Comparison of ENCODE assay signal across 14 mouse cellular contexts in the genomic region with DNA sequence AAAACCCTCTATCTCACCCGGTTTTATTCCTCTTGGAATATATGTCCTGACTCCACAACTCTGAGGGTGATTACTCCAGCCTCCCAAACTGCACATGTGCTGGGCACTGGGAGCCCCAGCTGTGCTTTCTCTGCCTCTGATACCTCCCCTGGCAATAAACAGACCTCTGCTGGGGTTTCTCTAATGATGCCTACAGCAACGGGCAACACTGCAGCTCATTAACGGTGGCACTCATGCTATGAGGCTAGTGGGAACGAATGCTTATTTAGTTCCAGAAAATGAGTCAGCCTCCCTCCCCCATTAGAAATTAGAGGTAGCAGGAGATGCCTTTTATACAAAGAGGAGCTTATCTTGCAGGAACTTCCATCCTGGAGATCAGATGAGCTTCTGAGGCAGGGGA. TPM values are rescaled to one million over a fixed set of nuclear protein-coding genes. Genes with fewer than 3 reads are reported as not detected.
DNase-seq lines count a peak whose midpoint lies in the region; ATAC-seq and TF ChIP-seq lines count a peak whose summit lies in the region.
"Had no signal": no experiment of that assay in that cellular context is flagged by ENCODE, and none has a peak within 500 bp of the region (broad histone marks: within the 10 kb centered on the region; RNA-seq: fewer than 3 reads in every experiment).

No protein-coding gene starts in this region.

- no peak for TF ChIP-seq RAD21 in CH12.LX (IDR thresholded peaks at IDR 0.05; ENCODE audit: low read depth, low read length)

- intact Hi-C loops in heart, postnatal 14 days (cut with DNase I), result no loop called here

- TF ChIP-seq CTCF in CH12.LX (conservative IDR thresholded peaks at IDR 0.05 in 1 of 2, IDR thresholded peaks at IDR 0.05 in 1 of 2; ENCODE audit: low read depth in 2 of 2, low read length in 2 of 2), result no peak

- H3K27me3 ChIP-seq in heart, embryonic 13.5 days (replicated peaks), result no peaks in the 10 kb centered on the region
- H3K27me3 ChIP-seq in CH12.LX (replicated peaks), result no peaks in the 10 kb centered on the region
- H3K27me3 ChIP-seq in forebrain, embryonic 11.5 days (ENCODE audit: control insufficient read depth, insufficient read depth, low read length), result no peaks in the 10 kb centered on the region
- H3K27me3 ChIP-seq in limb, embryonic 10.5 days (ENCODE audit: low read depth, poor library complexity, severe bottlenecking), result no peaks in the 10 kb centered on the region
- H3K27me3 ChIP-seq: kidney, embryonic 15.5 days had no signal

- H3K4me3 ChIP-seq in heart, embryonic 13.5 days, result no peak overlapping the region
- peak overlapping the region in 1 of 3 experiments; percentile 55 for H3K4me3 ChIP-seq in CH12.LX (replicated peaks in 1 of 3; ENCODE audit: low read depth in 2 of 3, low read length in 2 of 3, poor library complexity in 1 of 3)
- no peak overlapping the region for H3K4me3 ChIP-seq in forebrain, embryonic 11.5 days (ENCODE audit: low read depth, low read length)
- 0 out of 2 replicates have a peak overlapping the region, but pooled peaks have one; percentile 5 for H3K4me3 ChIP-seq in limb, embryonic 10.5 days
- H3K4me3 ChIP-seq: heart, adult 2 months; kidney, embryonic 15.5 days had no signal

- H3K4me1 ChIP-seq in heart, embryonic 13.5 days, result peaks cover 13% of the 10 kb centered on the region
- H3K4me1 ChIP-seq in CH12.LX (ENCODE audit: control insufficient read depth in 1 of 2, insufficient read depth in 2 of 2), result peaks cover 0 to 8% of the 10 kb centered on the region in 2 experiments; a peak in 2 of 4 replicates
- H3K4me1 ChIP-seq in forebrain, embryonic 11.5 days (replicated peaks; ENCODE audit: control insufficient read depth, insufficient read depth, low read length), result peaks cover 2% of the 10 kb centered on the region; the same call in 1 of the 2 replicates
- peaks cover 28% of the 10 kb centered on the region for H3K4me1 ChIP-seq in limb, embryonic 10.5 days

- 28% methylated on average over 4 of the region's 4 CpGs for WGBS in heart, embryonic 13.5 days
- WGBS in forebrain, embryonic 11.5 days, result 36% methylated on average over 4 of the region's 4 CpGs
- WGBS in limb, embryonic 10.5 days, result 30% methylated on average over 4 of the region's 4 CpGs

- DNase-seq in heart, postnatal 14 days, result no peak
- DNase-seq in CH12.LX (ENCODE audit: extremely low read depth), result no peak
- no peak for DNase-seq in forebrain, embryonic 11.5 days (ENCODE audit: low spot score)
- no peak for DNase-seq in limb, embryonic 10.5 days (ENCODE audit: low spot score)
- DNase-seq in right cerebral cortex, postnatal 14 days, result no peak
- DNase-seq in c-Kit-positive CD71-positive TER-119-positive erythroid progenitor cells, embryonic 14.5 days (ENCODE audit: low spot score), result no peak
- DNase-seq in frontal cortex, postnatal 10 days (ENCODE audit: low spot score in 2 of 2), result no peak
- DNase-seq: cerebellum, adult 9-10 months; layer of hippocampus, adult 9-11 months; lung, adult 2 months had no signal

- peak overlapping the region; percentile 40; the same call in 1 of the 2 replicates for H3K9ac ChIP-seq in heart, embryonic 13.5 days
- 0 out of 2 replicates have a peak overlapping the region, but pooled peaks have one; percentile 21 for H3K9ac ChIP-seq in CH12.LX (ENCODE audit: insufficient read depth, low read depth)
- no peak overlapping the region for H3K9ac ChIP-seq in forebrain, embryonic 11.5 days (ENCODE audit: low read length)
- H3K9ac ChIP-seq: kidney, embryonic 15.5 days had no signal

- H3K79me2 ChIP-seq in CH12.LX (replicated peaks; ENCODE audit: control insufficient read depth, extremely low read depth, insufficient read depth, poor library complexity, severe bottlenecking), result no peaks in the 10 kb centered on the region

- H3K27ac ChIP-seq in heart, embryonic 13.5 days (replicated peaks), result no peak overlapping the region
- no peak overlapping the region for H3K27ac ChIP-seq in CH12.LX (ENCODE audit: insufficient read depth, low read depth)
- 0 out of 2 replicates have a peak overlapping the region, but pooled peaks have one; percentile 25 for H3K27ac ChIP-seq in forebrain, embryonic 11.5 days (ENCODE audit: low read depth, low read length)
- no peak overlapping the region; the same call in 1 of the 2 replicates for H3K27ac ChIP-seq in limb, embryonic 10.5 days
- H3K27ac ChIP-seq: heart, adult 2 months; kidney, embryonic 15.5 days had no signal

- H3K36me3 ChIP-seq in heart, embryonic 13.5 days, result no peaks in the 10 kb centered on the region
- H3K36me3 ChIP-seq in CH12.LX (replicated peaks in 1 of 2; ENCODE audit: control insufficient read depth in 1 of 2, insufficient read depth in 1 of 2, low read length in 1 of 2), result no peaks in the 10 kb centered on the region
- H3K36me3 ChIP-seq in forebrain, embryonic 11.5 days (ENCODE audit: control insufficient read depth, insufficient read depth, low read length), result no peaks in the 10 kb centered on the region
- no peaks in the 10 kb centered on the region for H3K36me3 ChIP-seq in limb, embryonic 10.5 days
- H3K36me3 ChIP-seq: kidney, embryonic 15.5 days had no signal

- ATAC-seq in heart, embryonic 13.5 days (ENCODE audit: extremely low read depth, insufficient number of reproducible peaks, low FRiP score, low TSS enrichment), result no peak
- ATAC-seq in forebrain, embryonic 11.5 days (replicated peaks; ENCODE audit: low FRiP score), result peak; percentile 56; the same call in 1 of the 2 replicates
- ATAC-seq: activated CD4-positive, CD25-positive, alpha-beta regulatory T cell, adult 4 months had no signal

- no peak for TF ChIP-seq POLR2A in CH12.LX (IDR thresholded peaks at IDR 0.05; ENCODE audit: low read depth, low read length)

- in situ Hi-C loops in CH12.LX (cut with MboI; ENCODE audit: low pct_ligation_motif_present, low pct_unique_long_range_greater_than_20kb, low sequenced_read_pairs), result no loop called here

- no peak for TF ChIP-seq EP300 in CH12.LX (IDR thresholded peaks at IDR 0.05; ENCODE audit: low read length)

- dilution Hi-C loops in CH12.LX (cut with MboI; ENCODE audit: extremely low pct_ligation_motif_present, extremely low pct_unique_long_range_greater_than_20kb, low sequenced_read_pairs), result no loop called here

- no peaks in the 10 kb centered on the region for H3K9me3 ChIP-seq in heart, embryonic 13.5 days
- no peaks in the 10 kb centered on the region for H3K9me3 ChIP-seq in CH12.LX (replicated peaks; ENCODE audit: low read length)
- no peaks in the 10 kb centered on the region for H3K9me3 ChIP-seq in forebrain, embryonic 11.5 days (ENCODE audit: control insufficient read depth, low read length)
- no peaks in the 10 kb centered on the region for H3K9me3 ChIP-seq in limb, embryonic 10.5 days (replicated peaks)
- H3K9me3 ChIP-seq: kidney, embryonic 15.5 days had no signal

- H3K4me2 ChIP-seq in heart, embryonic 13.5 days, result peak overlapping the region; percentile 7; the same call in 1 of the 2 replicates
- H3K4me2 ChIP-seq in CH12.LX (ENCODE audit: insufficient read depth, low read depth, poor library complexity, severe bottlenecking), result peak overlapping the region; percentile 82
- H3K4me2 ChIP-seq in forebrain, embryonic 11.5 days (ENCODE audit: low read depth, low read length, severe bottlenecking), result no peak overlapping the region
- H3K4me2 ChIP-seq: kidney, embryonic 15.5 days had no signal

TF ChIP-seq in CH12.LX, 34 proteins besides CTCF, POLR2A, EP300 and RAD21:
- TF ChIP-seq ELF1 (IDR thresholded peaks at IDR 0.05; ENCODE audit: low read depth, low read length) (no peak), USF1 (IDR thresholded peaks at IDR 0.05; ENCODE audit: low read depth, low read length) (no peak), E2F4 (IDR thresholded peaks at IDR 0.05; ENCODE audit: insufficient replicate concordance, low read depth, low read length) (no peak), JUND (conservative IDR thresholded peaks at IDR 0.05; ENCODE audit: low read depth, low read length) (no peak), HCFC1 (IDR thresholded peaks at IDR 0.05; ENCODE audit: low read depth, low read length) (no peak), SMC3 (IDR thresholded peaks at IDR 0.05; ENCODE audit: low read depth, low read length) (no peak), IRF4 (IDR thresholded peaks at IDR 0.05; ENCODE audit: low read depth, low read length) (no peak), USF2 (conservative IDR thresholded peaks at IDR 0.05; ENCODE audit: low read depth, low read length) (no peak), BHLHE40 (IDR thresholded peaks at IDR 0.05; ENCODE audit: low read depth, low read length) (no peak), GABPA (IDR thresholded peaks at IDR 0.05; ENCODE audit: insufficient replicate concordance, low read depth, low read length) (no peak), RCOR1 (conservative IDR thresholded peaks at IDR 0.05; ENCODE audit: low read depth, low read length) (no peak), TBP (conservative IDR thresholded peaks at IDR 0.05; ENCODE audit: low read depth, low read length) (no peak), MAFK (IDR thresholded peaks at IDR 0.05; ENCODE audit: insufficient replicate concordance, low read length) (no peak), MAX (IDR thresholded peaks at IDR 0.05; ENCODE audit: low read length) (no peak), KAT2A (IDR thresholded peaks at IDR 0.05; ENCODE audit: insufficient replicate concordance, low read length) (no peak), CHD2 (IDR thresholded peaks at IDR 0.05; ENCODE audit: low read length) (no peak), UBTF (IDR thresholded peaks at IDR 0.05; ENCODE audit: low read depth, low read length) (no peak)

RNA-seq across cellular contexts. Expression of gene Dcaf4, which starts 7.5 kb away (rescaled TPM):
- polyA plus RNA-seq in heart, embryonic 13.5 days (2015; fragmentation: Nextera tagmentation; extraction: Ambion mirVana), result 23.3 TPM in 2 replicates
- total RNA-seq in heart, postnatal 14 days (2021), result 10 to 100 TPM; 15.7 to 18.3 TPM
- total RNA-seq in CH12.LX (2012; rRNA removed), result 22.0 and 22.1 TPM in 2 replicates
- 21.5 and 23.6 TPM in 2 replicates for total RNA-seq in CH12.LX (2014; rRNA removed)
- polyA plus RNA-seq in CH12.LX (2012; ENCODE audit: insufficient read length, low read depth), result 17.3 and 19.4 TPM in 2 replicates
- 24.4 and 26.7 TPM in 2 replicates for polyA plus RNA-seq in forebrain, embryonic 11.5 days (2014; fragmentation: Nextera tagmentation; extraction: Ambion mirVana)
- polyA plus RNA-seq in limb, embryonic 10.5 days (2016; fragmentation: Nextera tagmentation; extraction: Ambion mirVana), result 27.4 and 29.3 TPM in 2 replicates

RNA-seq across cellular contexts. Expression of gene Dpf3, which starts 25.3 kb away (rescaled TPM):
- 18.8 and 23.1 TPM in 2 replicates for polyA plus RNA-seq in heart, embryonic 13.5 days (2015; fragmentation: Nextera tagmentation; extraction: Ambion mirVana)
- 10 to 100 TPM; 20.7 to 26.0 TPM for total RNA-seq in heart, postnatal 14 days (2021)
- total RNA-seq in CH12.LX (2012; rRNA removed) (0.42 TPM in 2 replicates), CH12.LX (2014; rRNA removed) (0.85 and 1.2 TPM in 2 replicates)
- 1.2 and 3.2 TPM in 2 replicates for polyA plus RNA-seq in CH12.LX (2012; ENCODE audit: insufficient read length, low read depth)
- polyA plus RNA-seq in forebrain, embryonic 11.5 days (2014; fragmentation: Nextera tagmentation; extraction: Ambion mirVana), result 4.4 and 4.6 TPM in 2 replicates
- polyA plus RNA-seq in limb, embryonic 10.5 days (2016; fragmentation: Nextera tagmentation; extraction: Ambion mirVana), result 2.5 and 2.6 TPM in 2 replicates
